9 mouse cellular contexts compared by ENCODE assay signal in the genomic region with DNA sequence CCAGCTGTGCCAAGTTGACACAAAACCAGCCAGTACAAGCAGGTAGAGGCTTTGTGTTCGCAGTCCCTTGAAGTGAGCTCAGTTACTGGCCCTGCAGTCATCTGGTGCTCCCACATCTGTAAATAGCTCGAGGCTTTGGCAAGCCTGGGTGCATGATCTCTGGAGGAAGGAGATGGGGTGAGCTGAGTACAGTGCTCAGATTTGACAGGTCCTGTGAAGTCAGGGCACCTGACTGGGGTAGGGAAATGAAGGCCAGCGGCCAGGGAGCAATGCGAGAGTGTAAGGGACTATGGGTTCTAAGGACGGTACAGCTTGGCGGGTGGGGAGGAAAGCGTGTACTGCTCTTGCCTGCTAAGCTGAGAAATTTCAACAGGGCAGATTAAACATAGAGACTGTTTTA.
"Had no signal": no experiment of that assay in that cellular context is flagged by ENCODE, and none has a peak within 500 bp of the region (broad histone marks: within the 10 kb centered on the region; RNA-seq: fewer than 3 reads in every experiment).

No protein-coding gene starts in this region.

- H3K4me3 ChIP-seq: intestine, embryonic 15.5 days; limb, embryonic 15.5 days; liver, embryonic 12.5 days; midbrain, embryonic 12.5 days had no signal

- H3K27ac ChIP-seq: intestine, embryonic 15.5 days; limb, embryonic 15.5 days; liver, embryonic 12.5 days; midbrain, embryonic 12.5 days had no signal

- H3K4me2 ChIP-seq: intestine, embryonic 15.5 days; limb, embryonic 15.5 days; liver, embryonic 12.5 days; midbrain, embryonic 12.5 days had no signal

- H3K9ac ChIP-seq: intestine, embryonic 15.5 days; limb, embryonic 15.5 days; liver, embryonic 12.5 days; midbrain, embryonic 12.5 days had no signal

- ATAC-seq: intestine, embryonic 15.5 days; liver, embryonic 12.5 days; midbrain, embryonic 16.5 days had no signal

- H3K9me3 ChIP-seq: intestine, embryonic 15.5 days; limb, embryonic 15.5 days; liver, embryonic 12.5 days; midbrain, embryonic 12.5 days had no signal

- DNase-seq: kidney, adult 18-20 months; kidney, postnatal 4 days; right cerebral cortex, postnatal 14 days; thymus, postnatal 36 days had no signal

- H3K27me3 ChIP-seq: intestine, embryonic 15.5 days; limb, embryonic 15.5 days; midbrain, embryonic 12.5 days had no signal

- H3K36me3 ChIP-seq: intestine, embryonic 15.5 days had no signal
